Mouse (Mus musculus): ENCODE results near the gene Slc25a13.

The Slc25a13 gene

GRCm38 (mm10) chr6:6011364-6011763 is 205.6 kb downstream of the Slc25a13 start:
- DNase-seq: peak; percentile 27

- peak; percentile 75 for DNase-seq
Measured at GRCm38 (mm10) chr6:6005762-6006431, 211.1 kb downstream of the Slc25a13 start.

DNA sequence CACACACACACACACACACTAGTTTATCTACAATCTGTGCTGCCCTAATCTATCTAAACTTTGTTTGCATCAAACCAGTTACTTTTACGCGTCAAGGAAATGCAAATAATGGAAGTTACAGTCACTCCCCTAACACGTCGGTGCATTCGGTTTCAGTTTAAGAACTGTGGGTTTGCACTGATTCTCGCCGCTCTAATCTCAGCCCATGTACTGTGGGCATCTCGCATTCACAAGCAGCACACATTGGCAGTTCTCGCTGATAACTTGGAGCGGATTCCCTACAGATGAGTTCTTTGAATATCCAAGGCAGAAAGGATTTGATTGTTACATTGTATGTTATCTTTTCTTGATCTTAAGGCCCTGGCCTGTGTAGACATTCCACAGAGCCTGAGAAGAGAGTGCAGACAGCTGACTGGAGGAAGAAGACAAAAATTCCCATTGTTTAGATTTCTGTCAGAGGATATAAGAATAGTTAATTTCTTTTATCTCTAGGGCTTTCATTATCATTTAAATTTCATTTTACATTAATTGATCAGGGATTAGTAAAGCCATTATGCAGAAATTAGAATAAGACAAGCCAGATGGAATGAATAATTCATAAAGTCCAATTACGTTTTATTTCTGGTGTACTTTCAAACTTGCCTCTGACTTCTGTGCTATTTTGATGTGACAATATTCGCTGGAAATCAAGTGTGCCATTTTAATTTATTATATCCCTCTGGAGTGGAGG is 212.1 kb downstream of the Slc25a13 start:
- DNase-seq: no peak

- no peak for DNase-seq
Measured at GRCm38 (mm10) chr6:6002061-6002460, 214.9 kb downstream of the Slc25a13 start.

DNA sequence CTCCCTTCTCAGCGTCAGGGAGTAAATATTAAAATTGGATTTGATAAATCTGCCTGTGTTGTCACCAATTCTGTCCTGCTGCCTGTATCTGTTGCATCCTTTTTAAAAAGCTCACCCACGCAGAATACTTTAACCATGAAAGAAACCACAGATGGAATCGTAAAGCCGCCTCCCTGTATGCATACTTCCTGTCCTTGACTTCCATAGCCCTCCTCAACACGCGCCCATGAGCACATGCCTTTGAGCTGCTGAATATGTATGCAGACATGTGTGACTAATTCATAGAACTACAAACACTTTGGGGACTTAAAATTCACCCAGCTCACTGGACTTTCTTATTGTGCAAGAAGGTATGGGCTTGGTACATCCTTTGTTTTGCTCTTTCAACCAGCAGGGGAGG is 219.4 kb downstream of the Slc25a13 start:
- DNase-seq: no peak

DNA sequence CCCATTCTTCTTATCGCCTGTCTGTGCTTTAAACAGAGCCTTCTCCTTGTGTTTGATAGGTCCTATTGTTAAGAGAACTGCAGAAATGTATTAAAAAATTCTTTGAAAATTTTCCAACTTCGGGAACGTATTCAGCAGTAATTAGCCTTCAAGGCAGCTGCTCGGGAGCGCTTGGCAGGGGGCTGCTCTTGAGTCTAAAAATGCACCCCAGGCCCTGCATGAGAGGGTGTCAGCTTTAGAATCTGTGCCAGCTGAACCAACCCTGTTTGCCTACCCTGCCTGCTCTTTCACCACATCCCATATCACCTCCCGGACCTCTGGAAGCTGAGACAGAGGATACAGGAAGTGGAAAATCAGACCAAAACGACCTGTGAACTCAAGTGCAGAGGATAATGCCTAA is 223.9 kb downstream of the Slc25a13 start:
- no peak for DNase-seq

DNA sequence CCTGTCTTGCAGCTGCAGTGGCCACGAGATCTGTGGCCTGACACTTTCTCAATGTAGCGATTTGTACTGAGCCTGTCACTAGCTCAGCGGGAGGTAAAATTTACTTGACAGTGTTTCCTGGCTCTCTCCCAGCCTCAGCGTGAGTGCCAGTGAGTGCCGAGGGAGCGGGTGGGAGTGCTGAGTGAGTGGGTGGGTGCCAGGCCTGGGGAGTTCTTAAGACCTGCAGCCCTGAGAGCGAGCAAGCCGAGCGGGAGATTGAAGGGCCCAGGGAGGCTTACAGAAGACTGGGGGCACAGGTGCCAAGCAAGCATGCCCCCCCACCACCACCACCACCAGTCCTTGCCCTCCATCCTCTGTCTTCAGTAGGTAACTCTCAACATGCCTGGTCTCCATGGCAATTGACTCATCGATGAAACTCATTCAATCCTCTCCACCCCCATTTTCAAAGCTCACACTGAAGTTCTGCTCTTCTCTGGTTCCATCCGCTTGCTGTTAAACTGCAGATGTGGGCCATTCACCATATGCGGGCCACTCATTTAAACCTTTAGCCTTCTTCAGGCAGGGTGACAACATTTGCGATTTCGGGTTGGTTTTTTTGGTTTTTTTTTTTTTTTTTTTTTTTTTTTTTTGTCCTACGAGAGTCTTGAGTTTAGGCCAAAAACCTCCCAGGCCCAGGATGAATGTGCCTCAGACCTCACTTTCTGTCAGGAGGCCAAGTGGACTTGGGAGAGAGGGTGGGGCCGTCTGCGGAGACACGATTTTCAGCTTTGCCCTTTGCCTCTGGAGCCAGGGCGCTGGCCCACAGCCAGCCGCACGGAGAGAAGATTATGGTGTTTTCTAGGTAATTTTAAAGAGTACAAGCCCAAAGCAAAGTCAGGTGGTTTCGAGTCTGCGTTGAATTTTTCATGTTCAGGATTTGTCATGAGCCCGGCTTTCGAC is 224.9 kb downstream of the Slc25a13 start:
- peak; percentile 61 for DNase-seq

GRCm38 (mm10) chr6:5991243-5991642 is 225.7 kb downstream of the Slc25a13 start:
- no peak for DNase-seq
